Mouse (Mus musculus) activated CD4-positive, CD25-positive, alpha-beta regulatory T cell, adult 9 weeks (primary cell): ENCODE results near the gene Gm26657. TPM values are rescaled to one million over a fixed set of nuclear protein-coding genes. Genes with fewer than 3 reads are reported as not detected.

Source experiments
- polyA plus RNA-seq: library from polyadenylated mRNA; unstranded; fragments of 100-300 nt; shearing (Covaris generic); gene quantifications from one replicate; pipeline ENCODE4 v1.2.1, GENCODE M21; 2017

Gene Gm26657
- polyA plus RNA-seq = not detected

DNA sequence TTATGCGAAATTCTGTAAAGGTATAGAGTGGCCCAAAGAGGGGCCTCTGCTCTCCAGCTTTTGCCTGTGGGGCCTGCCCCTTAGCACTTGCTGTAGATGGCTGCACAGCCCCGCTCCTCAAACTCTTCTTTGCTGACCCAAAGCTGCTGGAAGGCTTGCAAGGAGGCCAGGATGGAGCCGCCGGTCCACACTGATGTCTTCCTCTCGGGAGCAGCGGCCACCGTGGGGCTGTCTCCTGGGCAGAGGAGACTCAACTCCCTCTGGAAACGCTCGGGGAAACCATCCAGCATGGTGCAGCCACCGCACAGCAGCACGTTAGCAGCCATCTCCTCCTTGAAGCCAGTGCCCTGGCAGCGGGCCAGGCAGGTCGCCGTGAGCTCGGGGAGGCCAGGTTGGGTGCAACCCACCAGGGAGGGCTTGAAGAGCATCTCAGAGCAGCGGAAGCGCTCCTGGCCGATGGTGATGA lies at the start of gene Gm26657:
TSS of gene Gm26657 (plus strand) at position 51 of the 466 bp plus-strand sequence.

GRCm38 (mm10) chr4:56741041-56741493 lies 1.2 kb downstream of the Gm26657 start, which contains the start of gene Actl7b:
Actl7b (minus strand) TSS chr4:56741443.

DNA sequence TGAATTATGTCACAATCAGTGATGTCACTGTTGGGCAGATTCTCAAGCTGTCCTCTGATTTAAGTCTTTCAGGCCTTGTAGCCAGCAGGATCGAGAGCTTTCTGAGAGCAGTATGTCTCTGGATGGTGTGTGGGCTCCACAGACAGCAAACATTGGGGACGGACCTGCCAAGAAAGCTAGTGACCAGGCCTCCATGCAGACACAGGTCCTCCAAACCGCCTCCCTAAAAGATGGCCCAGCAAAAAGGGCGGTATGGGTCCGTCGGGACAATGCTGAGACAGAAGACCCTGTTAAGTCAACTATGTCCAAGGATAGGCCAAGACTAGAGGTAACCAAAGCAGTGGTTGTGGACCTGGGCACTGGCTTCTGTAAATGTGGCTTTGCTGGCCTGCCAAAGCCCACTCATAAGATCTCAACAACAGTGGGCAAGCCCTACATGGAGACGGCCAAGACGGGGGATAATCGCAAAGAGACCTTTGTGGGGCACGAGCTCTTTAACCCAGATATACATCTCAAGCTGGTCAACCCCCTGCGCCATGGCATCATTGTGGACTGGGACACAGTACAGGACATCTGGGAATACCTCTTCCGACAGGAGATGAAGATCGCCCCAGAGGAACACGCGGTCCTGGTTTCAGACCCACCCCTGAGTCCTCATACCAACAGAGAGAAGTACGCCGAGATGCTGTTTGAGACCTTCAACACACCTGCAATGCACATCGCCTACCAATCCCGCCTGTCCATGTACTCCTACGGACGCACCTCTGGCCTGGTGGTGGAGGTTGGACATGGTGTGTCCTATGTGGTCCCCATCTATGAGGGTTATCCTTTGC lies 3.7 kb downstream of the Gm26657 start, which contains the start of gene Actl7a:
TSS of gene Actl7a (plus strand) at position 51 of the 833 bp plus-strand sequence.

Other genes with a start within 250 kb of the Gm26657 start
- not detected for gene Actl7b, start 1.4 kb downstream of the Gm26657 start, polyA plus RNA-seq
- not detected for gene Actl7a, start 3.3 kb downstream of the Gm26657 start, polyA plus RNA-seq
- 34.4 TPM for gene Elp1, start 62.3 kb downstream of the Gm26657 start, polyA plus RNA-seq
- gene Fam206a, start 62.3 kb downstream of the Gm26657 start, polyA plus RNA-seq = 27.6 TPM
- 0.97 TPM for gene Ctnnal1, start 125.1 kb downstream of the Gm26657 start, polyA plus RNA-seq
- gene Tmem245, start 207.4 kb downstream of the Gm26657 start, polyA plus RNA-seq = 2.3 TPM